Mouse (Mus musculus): Measurements from ENCODE around the gene D630039A03Rik.
"Not testable (repeated sequence)": the region's sequence is repeated elsewhere in the genome, so short reads cannot be mapped to it uniquely, and the experiment has no call there.

Gene D630039A03Rik

GRCm38 (mm10) chr4:57888978-57889377 is 27.1 kb downstream of the D630039A03Rik start:
- not testable (repeated sequence) for DNase-seq (ENCODE audit: low read depth, low spot score)

- no peak for DNase-seq (ENCODE audit: low read depth, low spot score)
Observed at GRCm38 (mm10) chr4:57888246-57888645, 27.9 kb downstream of the D630039A03Rik start.

GRCm38 (mm10) chr4:57886888-57887230 is 29.2 kb downstream of the D630039A03Rik start:
- no peak for DNase-seq (ENCODE audit: low read depth, low spot score)

- DNase-seq (ENCODE audit: low read depth, low spot score): no peak
Observed at GRCm38 (mm10) chr4:57886066-57886887, 29.8 kb downstream of the D630039A03Rik start.

GRCm38 (mm10) chr4:57885186-57885585 is 30.9 kb downstream of the D630039A03Rik start:
- DNase-seq (ENCODE audit: low read depth, low spot score): no peak

- no peak for DNase-seq (ENCODE audit: low read depth, low spot score)
Observed at GRCm38 (mm10) chr4:57884511-57884910, 31.6 kb downstream of the D630039A03Rik start.

GRCm38 (mm10) chr4:57883520-57884421 is 32.3 kb downstream of the D630039A03Rik start:
- no peak for DNase-seq (ENCODE audit: low read depth, low spot score)

GRCm38 (mm10) chr4:57879804-57880357 is 36.2 kb downstream of the D630039A03Rik start:
- DNase-seq (ENCODE audit: low read depth, low spot score): peak; percentile 87

- no peak for DNase-seq (ENCODE audit: low read depth, low spot score)
Observed at GRCm38 (mm10) chr4:57879137-57879536, 37.0 kb downstream of the D630039A03Rik start.

- DNase-seq (ENCODE audit: low read depth, low spot score): peak; percentile 56
Observed at GRCm38 (mm10) chr4:57867454-57867853, 48.6 kb downstream of the D630039A03Rik start.

- DNase-seq (ENCODE audit: low read depth, low spot score): no peak
Observed at GRCm38 (mm10) chr4:57866990-57867389, 49.1 kb downstream of the D630039A03Rik start.

GRCm38 (mm10) chr4:57866088-57866487 is 50.0 kb downstream of the D630039A03Rik start:
- peak; percentile 71 for DNase-seq (ENCODE audit: low read depth, low spot score)

GRCm38 (mm10) chr4:57862269-57862986 is 53.7 kb downstream of the D630039A03Rik start:
- DNase-seq (ENCODE audit: low read depth, low spot score): no peak

GRCm38 (mm10) chr4:57861856-57862255 is 54.2 kb downstream of the D630039A03Rik start:
- no peak for DNase-seq (ENCODE audit: low read depth, low spot score)

GRCm38 (mm10) chr4:57861166-57861565 is 54.9 kb downstream of the D630039A03Rik start:
- DNase-seq (ENCODE audit: low read depth, low spot score): peak; percentile 55

- DNase-seq (ENCODE audit: low read depth, low spot score): no peak
Observed at GRCm38 (mm10) chr4:57860204-57860611, 55.9 kb downstream of the D630039A03Rik start.

Measured in R1 (cell line).